Mouse (Mus musculus): Measurements from ENCODE around the gene A930033H14Rik. TPM values are rescaled to one million over a fixed set of nuclear protein-coding genes. Genes with fewer than 3 reads are reported as not detected.

The A930033H14Rik gene
- polyA plus RNA-seq, 1 experiment, result 1.2 TPM

DNA sequence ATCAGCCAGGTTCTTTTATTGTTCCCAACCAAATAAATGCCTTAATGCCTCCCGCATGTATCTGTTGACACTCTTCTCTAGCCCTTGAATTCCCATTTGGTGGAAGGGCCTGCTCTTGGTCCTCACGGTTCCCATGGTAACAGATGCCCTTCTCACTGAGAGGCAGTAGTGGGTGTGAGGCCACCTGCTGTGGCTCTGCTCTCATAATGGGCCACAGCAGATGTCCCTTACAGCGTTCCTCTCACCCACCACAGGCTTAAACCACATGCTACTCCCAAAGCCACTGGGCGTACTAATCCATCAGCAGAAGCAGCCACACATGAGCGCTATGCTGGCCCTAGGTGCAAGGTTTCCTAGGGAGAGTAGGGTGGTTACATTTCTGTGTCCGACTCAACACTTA is 25.4 kb upstream of the A930033H14Rik start:
- peaks cover 12% of the 10 kb centered on the region for H3K4me1 ChIP-seq
- no peak overlapping the region for H3K4me3 ChIP-seq (replicated peaks)
- H3K27me3 ChIP-seq (replicated peaks), result no peaks in the 10 kb centered on the region
- H3K36me3 ChIP-seq (replicated peaks; ENCODE audit: low read length), result peaks cover 40% of the 10 kb centered on the region
- peaks cover 14% of the 10 kb centered on the region; the same call in 1 of the 2 replicates for H3K9me3 ChIP-seq
- TF ChIP-seq FLI1 (IDR thresholded peaks at IDR 0.05; ENCODE audit: low read length) (no peak), GATA1 (IDR thresholded peaks at IDR 0.05; ENCODE audit: borderline replicate concordance, low read length) (no peak)

DNA sequence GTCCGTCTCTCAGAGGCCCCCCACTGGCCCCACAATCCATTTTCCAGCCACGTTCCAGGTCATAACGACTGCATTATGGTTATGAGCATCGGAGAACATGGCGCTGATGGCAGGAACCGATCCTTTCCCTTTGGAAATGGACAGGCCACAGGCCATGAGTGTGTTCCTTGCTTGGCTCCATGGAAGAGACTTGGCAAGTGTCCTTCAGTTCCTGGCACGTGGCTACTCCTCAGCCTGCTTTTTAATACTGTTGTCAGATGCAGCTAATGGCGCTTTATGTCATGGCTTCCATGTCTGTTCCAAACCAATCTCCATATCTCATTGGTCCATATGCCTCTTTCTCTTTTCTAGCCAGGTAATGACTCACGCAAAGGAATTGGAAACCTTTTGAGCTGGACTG is 24.9 kb upstream of the A930033H14Rik start:
- no peaks in the 10 kb centered on the region for H3K27me3 ChIP-seq (replicated peaks)
- H3K4me1 ChIP-seq, result peaks cover 6% of the 10 kb centered on the region
- peaks cover 14% of the 10 kb centered on the region; the same call in 1 of the 2 replicates for H3K9me3 ChIP-seq
- H3K36me3 ChIP-seq (replicated peaks; ENCODE audit: low read length), result peaks cover 40% of the 10 kb centered on the region
- TF ChIP-seq FLI1 (IDR thresholded peaks at IDR 0.05; ENCODE audit: low read length) (no peak), GATA1 (IDR thresholded peaks at IDR 0.05; ENCODE audit: borderline replicate concordance, low read length) (no peak)
- no peak overlapping the region for H3K4me3 ChIP-seq (replicated peaks)

DNA sequence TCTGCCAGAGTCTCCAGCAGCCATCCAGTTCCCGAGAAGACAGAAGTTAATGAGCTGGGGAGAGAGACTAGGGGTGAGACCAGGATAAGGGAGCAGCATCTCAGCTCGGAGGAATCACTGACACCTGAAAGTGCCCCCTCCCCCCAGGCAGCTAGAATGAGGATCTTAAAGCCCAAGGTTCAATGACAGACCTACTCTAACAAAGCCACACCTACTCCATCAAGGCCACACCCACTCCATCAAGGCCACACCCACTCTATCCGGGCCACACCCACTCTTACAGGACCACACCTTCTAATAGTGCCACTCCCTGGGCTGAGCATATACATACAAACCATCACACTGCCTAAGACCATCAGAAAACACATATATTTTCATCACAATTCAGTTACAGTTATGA is 24.3 kb upstream of the A930033H14Rik start:
- Histone ChIP-seq H3K4me1 (peaks cover 3% of the 10 kb centered on the region), H3K4me3 (replicated peaks) (no peak overlapping the region), H3K9me3 (peaks cover 14% of the 10 kb centered on the region; the same call in 1 of the 2 replicates), H3K36me3 (replicated peaks; ENCODE audit: low read length) (peaks cover 40% of the 10 kb centered on the region), H3K27me3 (replicated peaks) (no peaks in the 10 kb centered on the region)
- TF ChIP-seq FLI1 (IDR thresholded peaks at IDR 0.05; ENCODE audit: low read length), result no peak
- TF ChIP-seq GATA1 (IDR thresholded peaks at IDR 0.05; ENCODE audit: borderline replicate concordance, low read length), result no peak

DNA sequence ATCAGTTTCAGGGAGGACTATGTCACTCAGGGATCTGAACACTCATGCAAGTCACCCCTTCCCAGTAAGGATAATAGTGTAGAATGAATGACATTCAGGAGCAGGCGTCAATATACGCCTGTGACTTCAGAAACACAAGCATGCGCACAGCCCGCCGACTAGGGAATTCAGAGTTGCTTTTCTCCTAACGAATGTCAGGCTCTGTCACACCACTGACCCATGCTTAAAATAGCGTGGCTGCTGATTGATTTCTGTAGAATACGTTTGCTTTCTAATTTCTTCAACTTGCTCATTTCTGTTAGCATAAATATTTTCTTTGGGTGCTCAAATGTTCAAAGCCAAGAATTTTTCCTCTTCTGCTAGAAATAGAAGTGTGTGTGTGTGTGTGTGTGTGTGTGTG is 13.1 kb upstream of the A930033H14Rik start:
- H3K36me3 ChIP-seq (replicated peaks; ENCODE audit: low read length), result peaks cover 58% of the 10 kb centered on the region
- H3K4me1 ChIP-seq, result peaks cover 42% of the 10 kb centered on the region
- H3K4me3 ChIP-seq (replicated peaks), result no peak overlapping the region
- no peak for TF ChIP-seq FLI1 (IDR thresholded peaks at IDR 0.05; ENCODE audit: low read length)
- TF ChIP-seq GATA1 (IDR thresholded peaks at IDR 0.05; ENCODE audit: borderline replicate concordance, low read length), result no peak
- peaks cover 8% of the 10 kb centered on the region; the same call in 1 of the 2 replicates for H3K9me3 ChIP-seq
- no peaks in the 10 kb centered on the region for H3K27me3 ChIP-seq (replicated peaks)

DNA sequence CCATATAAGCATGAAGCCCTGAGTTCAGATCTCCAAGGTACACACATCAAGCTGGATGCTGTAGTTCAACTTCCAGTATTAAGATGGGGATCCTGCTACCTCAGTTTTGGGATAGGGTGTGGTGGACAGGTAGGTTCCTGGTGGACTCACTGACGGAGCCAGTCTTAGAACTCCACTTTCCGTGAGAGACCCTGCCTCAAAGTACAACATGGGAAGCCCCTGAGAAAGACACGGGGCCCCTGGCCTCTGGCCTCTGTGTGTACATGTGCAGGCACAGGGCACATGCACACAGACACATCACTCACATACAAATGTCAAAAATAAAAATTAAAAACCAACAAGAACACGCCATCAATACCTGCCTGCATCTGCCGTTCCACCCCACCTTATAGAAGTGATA is 12.6 kb upstream of the A930033H14Rik start:
- no peak for TF ChIP-seq FLI1 (IDR thresholded peaks at IDR 0.05; ENCODE audit: low read length)
- TF ChIP-seq GATA1 (IDR thresholded peaks at IDR 0.05; ENCODE audit: borderline replicate concordance, low read length), result no peak
- H3K36me3 ChIP-seq (replicated peaks; ENCODE audit: low read length), result peaks cover 61% of the 10 kb centered on the region
- H3K9me3 ChIP-seq, result peaks cover 8% of the 10 kb centered on the region; the same call in 1 of the 2 replicates
- H3K4me1 ChIP-seq, result peaks cover 46% of the 10 kb centered on the region
- H3K27me3 ChIP-seq (replicated peaks), result no peaks in the 10 kb centered on the region
- H3K4me3 ChIP-seq (replicated peaks), result no peak overlapping the region

DNA sequence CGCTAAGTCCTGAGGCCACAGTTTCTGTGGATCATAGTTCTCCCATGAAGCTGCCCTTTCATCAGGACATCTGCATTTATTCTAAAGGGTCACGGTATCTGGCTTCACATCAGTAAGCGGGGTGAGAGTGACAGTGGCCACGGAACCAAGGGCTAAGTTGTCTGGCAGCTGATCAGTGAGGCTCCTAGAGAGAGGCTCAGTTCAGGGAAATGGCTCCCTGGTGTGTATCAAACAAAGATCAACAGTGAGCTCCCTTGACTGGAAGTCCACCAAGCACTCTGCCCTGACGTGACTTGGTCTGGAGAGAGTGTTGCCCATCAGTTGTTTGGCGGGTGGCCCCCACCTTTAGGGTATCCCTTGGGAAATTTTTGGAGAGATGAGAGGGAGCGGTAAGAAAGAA is 11.4 kb upstream of the A930033H14Rik start:
- no peak for TF ChIP-seq FLI1 (IDR thresholded peaks at IDR 0.05; ENCODE audit: low read length)
- TF ChIP-seq GATA1 (IDR thresholded peaks at IDR 0.05; ENCODE audit: borderline replicate concordance, low read length), result no peak
- Histone ChIP-seq H3K4me3 (replicated peaks) (no peak overlapping the region), H3K27me3 (replicated peaks) (no peaks in the 10 kb centered on the region), H3K36me3 (replicated peaks; ENCODE audit: low read length) (peaks cover 66% of the 10 kb centered on the region), H3K9me3 (peaks cover 8% of the 10 kb centered on the region; the same call in 1 of the 2 replicates), H3K4me1 (peaks cover 58% of the 10 kb centered on the region)

DNA sequence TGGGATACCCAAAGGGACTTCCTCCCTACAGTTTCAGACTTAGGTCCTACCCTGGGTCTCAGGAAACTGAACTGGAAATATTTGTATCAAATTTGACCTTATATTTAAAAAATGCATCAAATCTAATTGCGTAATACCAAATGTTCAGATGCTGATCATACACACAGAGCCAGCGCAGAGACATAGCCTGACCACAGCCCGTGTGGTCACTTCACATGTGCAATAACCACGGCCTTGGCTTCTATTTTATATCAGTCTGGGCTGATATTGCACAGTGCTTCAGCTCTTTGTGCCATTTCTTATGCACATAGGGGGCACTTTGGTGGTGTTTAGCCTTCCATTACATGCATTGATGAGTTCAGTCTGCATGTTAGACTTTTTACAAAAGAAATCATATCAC is 10.3 kb upstream of the A930033H14Rik start:
- TF ChIP-seq FLI1 (IDR thresholded peaks at IDR 0.05; ENCODE audit: low read length) (no peak), GATA1 (IDR thresholded peaks at IDR 0.05; ENCODE audit: borderline replicate concordance, low read length) (no peak)
- H3K4me3 ChIP-seq (replicated peaks), result no peak overlapping the region
- H3K4me1 ChIP-seq, result peaks cover 69% of the 10 kb centered on the region
- peaks cover 58% of the 10 kb centered on the region for H3K36me3 ChIP-seq (replicated peaks; ENCODE audit: low read length)
- peaks cover 1% of the 10 kb centered on the region; the same call in 1 of the 2 replicates for H3K9me3 ChIP-seq
- H3K27me3 ChIP-seq (replicated peaks), result no peaks in the 10 kb centered on the region

DNA sequence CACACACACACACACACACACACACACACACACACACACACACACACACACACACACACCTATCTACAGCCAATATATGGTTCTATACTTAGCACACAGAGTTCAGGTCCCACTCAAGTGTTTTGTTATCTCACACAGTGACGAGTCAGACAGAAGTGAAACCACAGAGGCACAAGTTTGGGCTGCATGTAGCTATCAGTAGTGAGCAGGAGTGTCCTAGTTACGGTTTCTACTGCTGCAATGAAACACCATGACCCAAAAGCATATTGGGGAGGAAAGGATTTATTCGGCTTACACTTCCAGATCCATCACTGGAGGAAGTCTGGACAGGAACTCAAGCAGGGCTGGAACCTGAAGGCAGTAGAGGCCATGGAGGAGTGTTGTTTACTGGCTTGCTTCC is 9.1 kb upstream of the A930033H14Rik start:
- H3K36me3 ChIP-seq (replicated peaks; ENCODE audit: low read length), result peaks cover 53% of the 10 kb centered on the region
- TF ChIP-seq GATA1 (IDR thresholded peaks at IDR 0.05; ENCODE audit: borderline replicate concordance, low read length), result peak; percentile 61; the same call in 1 of the 3 replicates
- TF ChIP-seq FLI1 (IDR thresholded peaks at IDR 0.05; ENCODE audit: low read length), result no peak
- peak overlapping the region; percentile 81 for H3K4me3 ChIP-seq (replicated peaks)
- H3K4me1 ChIP-seq, result peaks cover 79% of the 10 kb centered on the region
- no peaks in the 10 kb centered on the region for H3K27me3 ChIP-seq (replicated peaks)
- no peaks in the 10 kb centered on the region for H3K9me3 ChIP-seq

DNA sequence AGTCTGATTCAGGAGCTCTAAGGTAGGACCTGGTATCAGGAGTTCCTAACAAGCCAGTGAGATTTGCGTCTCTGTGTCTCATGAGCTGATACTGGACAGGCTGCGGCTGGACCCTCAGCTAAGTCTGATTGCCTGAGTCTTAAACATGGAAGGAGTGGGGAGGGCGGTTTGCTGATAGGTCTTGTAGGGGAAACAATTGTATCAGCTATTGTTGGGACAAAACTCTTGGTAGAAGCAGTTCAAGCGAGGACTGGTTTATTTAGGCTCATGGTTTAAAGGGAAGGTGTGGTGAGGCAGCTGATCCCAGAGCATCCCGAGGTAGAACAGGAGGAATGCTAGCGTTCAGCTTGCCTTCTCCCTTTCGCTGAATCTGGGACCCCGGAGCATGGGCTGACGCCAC is 8.2 kb upstream of the A930033H14Rik start:
- no peaks in the 10 kb centered on the region for H3K9me3 ChIP-seq
- TF ChIP-seq FLI1 (IDR thresholded peaks at IDR 0.05; ENCODE audit: low read length), result no peak
- TF ChIP-seq GATA1 (IDR thresholded peaks at IDR 0.05; ENCODE audit: borderline replicate concordance, low read length), result no peak

DNA sequence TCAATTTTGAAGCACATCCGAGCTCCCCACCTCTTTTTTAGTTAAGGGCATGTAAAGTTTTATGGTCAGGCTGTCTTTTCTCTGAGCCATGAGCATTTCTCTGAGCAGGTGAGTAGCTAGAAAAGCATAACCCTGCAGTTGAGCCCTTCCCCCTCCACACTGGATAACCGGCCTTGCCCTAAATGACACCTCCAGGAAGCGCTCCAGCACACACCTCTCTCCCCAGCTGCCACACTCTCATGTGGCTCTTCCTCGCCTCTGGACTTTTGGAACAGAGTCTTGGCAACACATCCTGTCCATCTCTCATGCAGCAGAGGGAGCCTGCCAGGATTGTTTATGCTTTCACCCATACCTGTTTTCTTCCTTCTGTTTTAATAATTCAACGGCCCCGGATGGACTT is 7.4 kb upstream of the A930033H14Rik start:
- no peaks in the 10 kb centered on the region for H3K27me3 ChIP-seq (replicated peaks)

More for the DNA sequence above, 8.2 kb upstream of the A930033H14Rik start:
- H3K4me3 ChIP-seq (replicated peaks), result no peak overlapping the region
- peaks cover 83% of the 10 kb centered on the region for H3K4me1 ChIP-seq
- peaks cover 56% of the 10 kb centered on the region for H3K36me3 ChIP-seq (replicated peaks; ENCODE audit: low read length)
- no peaks in the 10 kb centered on the region for H3K27me3 ChIP-seq (replicated peaks)

DNA sequence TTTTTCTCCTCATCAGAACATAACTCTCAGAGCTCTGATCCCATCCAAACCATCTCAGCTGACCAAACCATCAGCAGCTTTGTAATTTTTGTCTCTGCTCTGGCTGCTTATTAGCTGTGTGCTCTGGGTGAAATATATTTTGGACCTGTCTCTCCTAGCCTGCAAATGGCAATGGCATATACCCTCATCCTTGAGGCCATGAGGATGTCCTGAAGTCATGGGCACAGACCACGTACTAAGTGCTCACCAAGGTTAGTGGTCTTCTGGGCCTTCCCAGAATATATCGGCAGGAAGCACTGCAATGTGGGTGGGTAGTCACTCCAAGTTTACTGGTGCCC is 6.4 kb upstream of the A930033H14Rik start:
- Histone ChIP-seq H3K4me3 (replicated peaks) (peak overlapping the region; percentile 80), H3K9me3 (no peaks in the 10 kb centered on the region), H3K4me1 (peaks cover 79% of the 10 kb centered on the region), H3K36me3 (replicated peaks; ENCODE audit: low read length) (peaks cover 51% of the 10 kb centered on the region), H3K27me3 (replicated peaks) (no peaks in the 10 kb centered on the region)
- TF ChIP-seq FLI1 (IDR thresholded peaks at IDR 0.05; ENCODE audit: low read length), result peak; percentile 50; the same call in 1 of the 2 replicates
- TF ChIP-seq GATA1 (IDR thresholded peaks at IDR 0.05; ENCODE audit: borderline replicate concordance, low read length), result no peak

More for the DNA sequence above, 7.4 kb upstream of the A930033H14Rik start:
- Histone ChIP-seq H3K4me1 (peaks cover 79% of the 10 kb centered on the region), H3K9me3 (no peaks in the 10 kb centered on the region), H3K4me3 (replicated peaks) (no peak overlapping the region), H3K36me3 (replicated peaks; ENCODE audit: low read length) (peaks cover 57% of the 10 kb centered on the region)
- TF ChIP-seq FLI1 (IDR thresholded peaks at IDR 0.05; ENCODE audit: low read length) (no peak), GATA1 (IDR thresholded peaks at IDR 0.05; ENCODE audit: borderline replicate concordance, low read length) (no peak)
